Mouse (Mus musculus): Measurements from ENCODE around the gene Cbfa2t2. TPM values are rescaled to one million over a fixed set of nuclear protein-coding genes. Genes with fewer than 3 reads are reported as not detected.

Cbfa2t2 gene
- polyA plus RNA-seq (2016; fragmentation: Nextera tagmentation; extraction: Ambion mirVana), result 13.8 and 15.1 TPM in 2 replicates

DNA sequence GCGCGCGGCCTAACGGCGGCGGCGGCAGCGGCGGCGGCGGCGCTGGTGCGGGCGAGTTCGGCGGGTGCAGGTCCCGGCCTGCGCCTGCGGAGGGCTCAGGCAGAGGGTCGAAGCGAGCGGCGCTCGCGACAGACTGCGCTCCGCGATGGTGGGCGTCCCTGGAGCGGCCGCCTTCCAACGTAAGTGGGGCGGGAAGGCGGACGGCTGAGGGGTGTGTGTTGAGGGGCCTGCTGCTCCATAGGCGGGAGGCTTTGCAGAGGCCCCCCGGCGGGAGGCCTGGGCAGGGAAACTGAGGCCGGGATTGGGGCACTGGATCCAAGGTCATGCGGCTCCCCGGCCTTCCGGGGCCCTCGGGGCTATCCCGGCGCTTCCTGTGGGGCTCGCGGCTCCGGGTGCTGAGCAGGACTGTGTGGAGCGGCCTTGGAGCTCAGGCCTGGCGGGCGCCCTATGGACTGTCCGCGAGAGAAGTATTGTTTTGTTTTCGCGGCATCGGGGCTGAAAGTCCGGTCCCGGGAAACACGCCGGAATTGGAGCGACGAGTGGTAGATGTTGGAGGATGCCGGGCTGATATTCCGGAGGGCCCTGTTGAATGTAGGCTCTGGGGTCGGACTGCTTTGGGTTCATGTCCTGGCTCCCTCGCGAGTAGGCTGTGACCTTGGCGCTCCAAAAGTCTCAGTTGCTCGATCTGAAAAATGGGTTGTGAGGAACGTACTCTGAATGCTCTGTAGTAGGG is at the start of gene Cbfa2t2:
Gene Cbfa2t2 (plus strand): TSS at position 24 of the 733 bp plus-strand sequence.
- ATAC-seq, result peak; percentile 62
- Histone ChIP-seq H3K9ac (peak within 1 kb of the TSS; percentile 98), H3K4me2 (peak within 1 kb of the TSS; percentile 87), H3K4me3 (peak within 1 kb of the TSS; percentile 96), H3K9me3 (replicated peaks) (no peaks in the 10 kb centered on the region), H3K27ac (peak within 1 kb of the TSS; percentile 87), H3K27me3 (replicated peaks) (no peaks in the 10 kb centered on the region), H3K4me1 (peaks cover 45% of the 10 kb centered on the region), H3K36me3 (no peaks in the 10 kb centered on the region)
- under 1% methylated on average over 70 of the region's 70 CpGs for WGBS (ENCODE audit: insufficient replicate concordance)

DNA sequence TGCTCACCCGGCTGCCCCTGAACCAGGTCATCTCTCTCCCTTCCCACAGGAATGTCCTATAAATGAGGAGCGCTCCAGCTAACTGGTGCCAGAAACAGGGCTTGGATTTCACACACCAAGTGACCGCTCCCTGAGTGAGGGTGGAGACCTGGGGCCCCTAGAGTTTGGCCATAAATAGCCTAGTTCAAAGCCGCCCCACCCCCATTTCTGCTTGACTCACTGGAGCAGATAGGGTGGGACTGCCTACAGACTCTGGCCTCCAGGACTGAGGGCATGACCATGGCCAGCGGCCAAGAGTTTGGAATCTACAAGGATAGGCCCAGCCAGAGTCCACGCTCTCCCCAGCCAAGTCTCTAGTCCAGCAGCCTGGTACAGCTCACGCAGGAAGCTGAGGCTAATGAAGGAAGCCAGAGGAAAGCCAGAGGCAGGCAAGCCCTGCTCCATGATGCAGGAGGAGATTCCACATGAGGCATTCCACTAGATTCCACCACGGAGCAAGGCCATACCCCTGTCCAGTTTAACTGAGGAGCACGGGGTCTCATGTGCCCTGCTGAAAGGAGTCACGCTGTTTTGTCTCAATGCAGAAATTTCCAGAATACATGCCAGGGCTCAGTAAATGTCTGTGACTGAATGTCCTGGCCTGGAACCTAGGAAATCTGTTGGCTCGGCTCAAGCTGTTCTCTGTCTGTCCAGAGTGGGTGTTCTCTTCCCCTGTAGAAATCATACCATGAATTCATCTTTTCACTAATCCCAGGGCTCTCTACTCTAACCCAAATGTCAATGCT is 45.9 kb upstream of the Cbfa2t2 start:
- peak; percentile 65; the same call in 1 of the 2 replicates for ATAC-seq
- no peak overlapping the region for H3K9ac ChIP-seq
- H3K9me3 ChIP-seq (replicated peaks), result no peaks in the 10 kb centered on the region
- H3K27ac ChIP-seq, result peak overlapping the region; percentile 25; the same call in 1 of the 2 replicates
- peaks cover 15% of the 10 kb centered on the region for H3K4me1 ChIP-seq
- H3K36me3 ChIP-seq, result no peaks in the 10 kb centered on the region
- H3K27me3 ChIP-seq (replicated peaks), result no peaks in the 10 kb centered on the region
- no peak overlapping the region for H3K4me3 ChIP-seq
- H3K4me2 ChIP-seq, result no peak overlapping the region
- WGBS (ENCODE audit: insufficient replicate concordance), result 64% methylated on average over 11 of the region's 11 CpGs

DNA sequence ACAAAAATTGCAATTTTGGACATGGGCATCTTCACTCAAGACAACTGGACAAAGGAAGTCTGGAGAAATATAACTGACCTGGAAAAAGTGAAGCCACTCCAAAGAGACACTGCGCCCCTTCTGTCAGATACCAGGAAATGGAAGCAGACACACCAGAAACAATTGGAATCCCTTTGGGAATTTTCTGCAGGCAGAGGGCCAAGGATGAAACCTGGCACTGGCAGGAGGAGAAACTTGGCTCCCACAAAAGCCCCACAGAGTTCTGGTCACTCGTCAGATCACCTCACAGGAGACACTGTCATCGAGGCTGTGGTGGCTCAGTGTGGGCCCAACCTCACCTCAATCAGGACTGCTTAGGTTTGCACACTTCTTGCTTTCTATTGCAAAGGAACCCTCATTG is 41.7 kb upstream of the Cbfa2t2 start:
- Histone ChIP-seq H3K27ac (no peak overlapping the region), H3K4me3 (no peak overlapping the region), H3K36me3 (no peaks in the 10 kb centered on the region), H3K27me3 (replicated peaks) (no peaks in the 10 kb centered on the region), H3K9ac (no peak overlapping the region), H3K4me2 (no peak overlapping the region), H3K4me1 (peaks cover 13% of the 10 kb centered on the region), H3K9me3 (replicated peaks) (no peaks in the 10 kb centered on the region)
- 68% methylated on average over 3 of the region's 3 CpGs for whole genome bisulfite sequencing (ENCODE audit: insufficient replicate concordance)
- no peak for ATAC-seq

DNA sequence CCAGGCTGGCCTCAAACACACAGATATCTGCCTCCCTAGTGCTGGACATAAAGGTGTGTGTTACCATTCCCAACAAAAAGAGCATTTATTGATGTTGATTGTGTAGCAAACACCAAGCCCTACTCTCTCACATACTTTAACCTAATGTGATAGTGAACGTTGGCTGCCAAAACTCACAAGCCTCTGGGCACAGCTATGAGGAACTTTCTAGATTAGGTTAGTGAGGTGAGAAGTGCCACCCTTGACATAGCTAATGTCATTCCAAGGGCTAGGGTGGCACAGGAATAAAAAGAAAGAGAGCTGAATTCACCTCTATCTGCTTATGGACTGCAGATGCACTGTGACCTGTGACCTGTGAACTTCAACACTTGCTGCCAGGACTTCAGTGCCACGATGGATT is 39.8 kb upstream of the Cbfa2t2 start:
- Histone ChIP-seq H3K4me1 (no peaks in the 10 kb centered on the region), H3K4me3 (no peak overlapping the region), H3K9ac (no peak overlapping the region), H3K27ac (no peak overlapping the region), H3K9me3 (replicated peaks) (no peaks in the 10 kb centered on the region), H3K36me3 (no peaks in the 10 kb centered on the region), H3K4me2 (no peak overlapping the region), H3K27me3 (replicated peaks) (no peaks in the 10 kb centered on the region)
- ATAC-seq, result no peak
- 58% methylated on average over 2 of the region's 2 CpGs for WGBS (ENCODE audit: insufficient replicate concordance)

DNA sequence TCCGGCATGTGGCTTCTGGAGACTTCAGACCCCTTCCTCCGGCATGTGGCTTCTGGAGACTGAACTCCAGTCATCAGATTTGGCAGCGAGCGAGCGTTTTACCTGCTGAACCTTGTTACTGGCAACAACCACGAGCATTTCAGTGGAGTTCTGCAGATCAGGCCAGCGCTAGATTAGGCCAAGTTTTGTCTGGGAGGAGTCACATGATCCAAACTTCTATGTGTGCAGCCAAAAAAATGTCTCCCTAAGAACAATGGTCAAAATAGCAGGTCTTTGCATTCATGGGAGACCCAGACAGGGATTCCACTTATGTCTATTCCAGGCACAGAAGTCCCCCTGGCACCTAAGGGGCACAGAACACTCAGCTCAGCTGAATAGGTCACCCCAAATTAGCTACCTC is 38.0 kb upstream of the Cbfa2t2 start:
- H3K9ac ChIP-seq, result no peak overlapping the region
- ATAC-seq, result no peak
- H3K9me3 ChIP-seq (replicated peaks), result no peaks in the 10 kb centered on the region
- H3K4me2 ChIP-seq, result no peak overlapping the region
- no peak overlapping the region for H3K27ac ChIP-seq
- 62% methylated on average over 7 of the region's 7 CpGs for WGBS (ENCODE audit: insufficient replicate concordance)
- H3K36me3 ChIP-seq, result no peaks in the 10 kb centered on the region
- H3K4me1 ChIP-seq, result no peaks in the 10 kb centered on the region
- H3K27me3 ChIP-seq (replicated peaks), result no peaks in the 10 kb centered on the region
- H3K4me3 ChIP-seq, result no peak overlapping the region

DNA sequence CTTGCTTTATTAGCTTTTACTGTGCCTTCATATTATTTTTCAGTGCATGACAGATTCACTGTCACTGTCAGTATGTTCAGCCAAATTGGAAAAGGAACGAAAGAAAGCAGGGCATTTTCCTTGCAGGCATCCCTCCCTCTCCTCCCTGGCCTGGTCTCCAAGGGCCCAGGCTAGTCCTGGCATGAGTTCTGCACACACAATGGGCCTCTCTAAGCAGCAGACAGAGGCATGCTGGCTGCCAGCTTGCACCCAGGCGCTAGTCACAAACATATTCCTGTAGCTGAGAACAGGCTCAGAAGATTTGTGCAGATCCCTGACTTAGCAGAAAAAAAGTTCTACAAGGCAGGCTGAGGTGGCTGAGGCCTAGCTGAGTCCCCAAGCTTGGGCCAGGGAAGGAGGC is 37.0 kb upstream of the Cbfa2t2 start:
- Histone ChIP-seq H3K4me2 (no peak overlapping the region), H3K4me1 (0 out of 2 replicates have a peak, but pooled peaks cover 3% of the 10 kb centered on the region), H3K27ac (no peak overlapping the region), H3K4me3 (no peak overlapping the region), H3K36me3 (no peaks in the 10 kb centered on the region), H3K9ac (no peak overlapping the region), H3K9me3 (replicated peaks) (no peaks in the 10 kb centered on the region), H3K27me3 (replicated peaks) (0 out of 2 replicates have a peak, but pooled peaks cover 6% of the 10 kb centered on the region)
- ATAC-seq, result no peak
- 76% methylated on average over 2 of the region's 2 CpGs for WGBS (ENCODE audit: insufficient replicate concordance)

DNA sequence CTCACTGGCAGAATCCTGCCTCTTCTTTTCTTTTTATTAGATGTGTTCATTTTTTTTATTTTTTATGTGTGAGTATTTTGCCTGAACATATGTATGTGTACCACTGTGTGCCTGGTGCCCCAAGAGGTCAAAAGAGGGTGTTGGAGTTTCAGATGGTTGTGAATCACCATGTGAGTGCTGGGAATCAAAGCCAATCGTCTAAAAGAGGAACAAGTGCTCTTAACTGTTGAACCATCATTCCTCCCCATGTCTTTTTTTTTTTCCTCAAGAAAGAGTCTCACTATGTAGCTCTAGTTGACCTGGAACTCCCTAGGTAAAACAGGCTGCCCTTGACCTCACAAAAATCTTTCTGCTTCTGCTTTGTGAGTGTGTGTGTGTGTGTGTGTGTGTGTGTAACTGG is 34.3 kb upstream of the Cbfa2t2 start:
- ATAC-seq, result no peak
- H3K9me3 ChIP-seq (replicated peaks), result no peaks in the 10 kb centered on the region
- no peak overlapping the region for H3K4me2 ChIP-seq
- no peak overlapping the region for H3K27ac ChIP-seq
- peaks cover 23% of the 10 kb centered on the region for H3K27me3 ChIP-seq (replicated peaks)
- no peaks in the 10 kb centered on the region for H3K36me3 ChIP-seq
- H3K4me3 ChIP-seq, result no peak overlapping the region
- H3K4me1 ChIP-seq, result peaks cover 4% of the 10 kb centered on the region; the same call in 1 of the 2 replicates
- 7% methylated on average over 1 of the region's 1 CpGs for WGBS (ENCODE audit: insufficient replicate concordance)
- H3K9ac ChIP-seq, result no peak overlapping the region

DNA sequence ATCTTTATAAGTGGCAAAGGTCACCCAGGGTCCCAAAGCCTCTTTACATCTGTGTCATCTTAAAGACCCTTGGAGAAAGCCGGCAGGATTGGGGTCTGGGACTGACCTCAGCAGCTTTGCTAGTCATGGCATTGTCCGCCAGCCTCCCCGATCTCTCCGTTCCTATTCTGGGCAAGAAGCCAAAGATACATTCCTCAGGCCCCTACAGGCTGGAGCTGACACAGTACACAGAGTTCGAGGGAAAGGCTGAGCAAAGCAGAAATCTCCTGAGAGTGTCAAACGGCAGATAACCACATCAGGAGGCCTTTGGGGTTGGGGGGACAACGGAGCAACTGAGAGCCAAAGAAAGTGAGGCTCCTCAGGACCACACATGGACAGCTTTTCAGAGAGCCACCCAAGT is 33.5 kb upstream of the Cbfa2t2 start:
- ATAC-seq, result 0 out of 2 replicates have a peak, but pooled peaks have one; percentile 36
- WGBS (ENCODE audit: insufficient replicate concordance), result 48% methylated on average over 7 of the region's 7 CpGs
- H3K4me2 ChIP-seq, result no peak overlapping the region
- peaks cover 12% of the 10 kb centered on the region for H3K4me1 ChIP-seq
- H3K27me3 ChIP-seq (replicated peaks), result peaks cover 31% of the 10 kb centered on the region
- no peak overlapping the region for H3K4me3 ChIP-seq
- no peak overlapping the region for H3K27ac ChIP-seq
- no peaks in the 10 kb centered on the region for H3K9me3 ChIP-seq (replicated peaks)
- no peak overlapping the region for H3K9ac ChIP-seq
- H3K36me3 ChIP-seq, result no peaks in the 10 kb centered on the region

DNA sequence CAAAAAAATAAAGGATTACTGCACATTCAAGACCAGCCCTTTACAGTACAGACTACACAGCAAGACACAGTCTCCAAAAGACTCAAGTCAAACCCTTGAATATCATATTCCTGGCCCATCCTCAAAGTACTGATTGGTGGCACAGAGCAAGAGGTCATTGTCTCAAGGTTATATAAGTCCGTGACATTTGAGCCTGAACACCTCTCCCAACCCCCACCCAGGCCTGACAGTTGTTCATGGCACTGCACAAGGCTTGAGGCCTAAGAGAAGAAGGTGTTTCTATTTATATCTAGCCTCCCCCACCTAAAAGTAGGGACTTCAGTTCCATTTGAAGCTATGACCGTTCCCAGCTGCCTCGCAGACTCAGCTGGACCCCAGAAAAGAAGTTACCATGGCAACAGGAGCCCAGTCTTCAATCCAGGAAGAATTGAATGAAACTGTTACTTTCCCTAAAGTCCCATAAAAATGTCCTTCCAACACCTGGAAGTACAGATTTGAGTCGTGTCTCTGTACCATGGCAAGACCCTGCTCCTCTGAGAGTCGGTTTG is 30.8 kb upstream of the Cbfa2t2 start:
- Histone ChIP-seq H3K36me3 (no peaks in the 10 kb centered on the region), H3K4me3 (no peak overlapping the region), H3K9me3 (replicated peaks) (no peaks in the 10 kb centered on the region), H3K27me3 (replicated peaks) (peaks cover 53% of the 10 kb centered on the region), H3K9ac (no peak overlapping the region), H3K4me1 (peaks cover 18% of the 10 kb centered on the region), H3K27ac (no peak overlapping the region), H3K4me2 (no peak overlapping the region)
- WGBS (ENCODE audit: insufficient replicate concordance), result 65% methylated on average over 5 of the region's 5 CpGs
- no peak for ATAC-seq

DNA sequence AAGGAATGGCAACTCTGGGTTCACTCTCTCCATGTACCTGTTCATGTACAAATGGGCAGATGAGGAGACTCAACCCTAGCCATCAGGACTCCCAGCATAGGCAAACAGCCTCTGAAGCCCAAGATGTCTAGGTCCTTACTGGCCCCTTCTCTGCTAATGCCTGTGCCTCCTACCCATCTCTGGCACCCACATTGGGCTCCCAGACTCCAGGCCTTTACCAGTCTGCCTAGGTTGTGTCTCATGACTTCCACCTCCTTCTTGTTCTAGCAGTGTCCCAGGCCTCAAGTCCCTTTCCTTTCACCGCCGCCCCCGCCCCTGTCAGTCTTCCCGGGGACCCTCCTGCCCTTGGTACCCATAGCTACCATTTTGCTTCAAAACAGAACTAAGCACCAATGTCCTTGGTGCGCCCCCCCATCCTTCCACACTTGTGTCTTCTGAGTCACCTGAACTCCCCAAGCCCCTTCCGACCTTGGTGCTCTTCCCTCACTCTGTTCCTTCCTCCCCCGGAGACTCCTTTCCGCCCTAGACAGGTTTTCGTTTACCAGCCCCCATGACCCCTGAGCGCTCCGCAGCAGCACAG is 29.1 kb upstream of the Cbfa2t2 start:
- Histone ChIP-seq H3K9me3 (replicated peaks) (no peaks in the 10 kb centered on the region), H3K27ac (no peak overlapping the region), H3K9ac (peak overlapping the region; percentile 72), H3K36me3 (no peaks in the 10 kb centered on the region), H3K27me3 (replicated peaks) (peaks cover 57% of the 10 kb centered on the region), H3K4me3 (peak overlapping the region; percentile 66), H3K4me2 (peak overlapping the region; percentile 93), H3K4me1 (peaks cover 18% of the 10 kb centered on the region)
- 35% methylated on average over 11 of the region's 11 CpGs for WGBS (ENCODE audit: insufficient replicate concordance)
- no peak for ATAC-seq

DNA sequence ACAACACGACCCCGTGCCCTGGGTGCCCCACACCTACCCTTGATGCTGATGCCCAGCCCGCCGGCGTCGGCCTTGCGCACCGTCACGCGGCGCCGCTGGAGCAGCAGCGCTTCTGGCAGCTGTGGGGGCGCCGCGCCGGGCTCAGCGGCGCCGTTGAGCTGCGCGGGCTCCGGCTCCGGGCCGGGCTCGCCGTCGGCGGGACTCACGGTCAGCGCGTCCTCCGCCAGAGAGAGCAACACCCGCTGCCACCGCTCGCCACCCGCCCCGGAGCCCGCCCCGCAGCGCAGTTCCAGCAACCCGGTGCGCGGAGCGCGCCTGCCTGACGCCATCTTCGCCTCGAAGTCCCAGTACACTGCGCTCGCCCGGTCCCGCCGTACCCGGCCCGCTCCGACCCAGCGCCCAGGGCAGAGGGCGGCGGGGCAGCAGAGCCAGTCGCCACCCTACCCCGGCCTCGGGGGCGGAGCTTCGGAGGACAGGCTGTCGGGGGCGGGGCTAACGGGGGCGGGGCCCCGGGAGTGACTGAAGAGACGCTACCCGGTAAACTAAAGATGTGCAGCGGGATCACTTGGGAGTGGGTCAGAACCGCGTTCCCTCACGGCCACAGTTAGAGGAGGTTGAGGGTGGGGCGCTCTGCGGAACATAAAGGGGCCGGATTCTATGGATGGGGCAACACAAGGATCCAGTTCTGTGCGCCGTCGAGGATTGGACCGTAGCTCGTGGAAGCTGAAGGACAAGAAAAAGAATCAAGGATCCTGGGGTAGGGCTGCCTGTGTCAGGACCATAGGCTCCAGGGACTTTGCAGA is 28.4 kb upstream of the Cbfa2t2 start, which contains the start of gene Snta1:
Gene Snta1 (minus strand): TSS at position 457 of the 803 bp plus-strand sequence.
- peak within 1 kb of the TSS; percentile 93 for H3K4me2 ChIP-seq
- 3% methylated on average over 84 of the region's 84 CpGs for WGBS (ENCODE audit: insufficient replicate concordance)
- H3K36me3 ChIP-seq, result no peaks in the 10 kb centered on the region
- peaks cover 57% of the 10 kb centered on the region for H3K27me3 ChIP-seq (replicated peaks)
- peak within 1 kb of the TSS; percentile 66 for H3K4me3 ChIP-seq
- H3K4me1 ChIP-seq, result peaks cover 18% of the 10 kb centered on the region
- no peaks in the 10 kb centered on the region for H3K9me3 ChIP-seq (replicated peaks)
- peak within 1 kb of the TSS; percentile 72 for H3K9ac ChIP-seq
- no peak within 1 kb of the TSS for H3K27ac ChIP-seq
- ATAC-seq, result peak; percentile 89

All from liver, embryonic 12.5 days (tissue).